Mouse (Mus musculus): ENCODE measurements at regions not wholly inside any gene's neighbourhood (a gene's known extent, or its start where the extent isn't known, plus 50 kb on each side); places are given as distances from the start of the nearest gene placed in this dataset.

- H3K4me2 ChIP-seq (replicated peaks; ENCODE audit: low read depth, low read length): no peak overlapping the region
- ATAC-seq (ENCODE audit: low FRiP score, low TSS enrichment): no peak
- no peak overlapping the region for H3K4me3 ChIP-seq (ENCODE audit: low read length)
- H3K27ac ChIP-seq (ENCODE audit: low read depth, low read length): no peak overlapping the region
- WGBS: 86% methylated on average over 3 of the region's 3 CpGs
- no peaks in the 10 kb centered on the region for H3K27me3 ChIP-seq (ENCODE audit: control insufficient read depth, insufficient read depth, low read length)
- no peak overlapping the region for H3K9ac ChIP-seq (ENCODE audit: low read depth, low read length)
- H3K4me1 ChIP-seq (ENCODE audit: control insufficient read depth, insufficient read depth, low read length): no peaks in the 10 kb centered on the region
- no peaks in the 10 kb centered on the region for H3K36me3 ChIP-seq (ENCODE audit: control insufficient read depth, insufficient read depth, low read length)
- H3K9me3 ChIP-seq (ENCODE audit: control insufficient read depth, low read length): no peaks in the 10 kb centered on the region
These were observed 329.9 kb upstream of the Actbl2 start for GRCm38 (mm10) chr13:110924897-110925296.

GRCm38 (mm10) chr13:110928143-110928542 is 326.7 kb upstream of the Actbl2 start:
- Histone ChIP-seq H3K9me3 (ENCODE audit: control insufficient read depth, low read length) (no peaks in the 10 kb centered on the region), H3K4me3 (ENCODE audit: low read length) (no peak overlapping the region), H3K4me1 (ENCODE audit: control insufficient read depth, insufficient read depth, low read length) (no peaks in the 10 kb centered on the region), H3K27ac (ENCODE audit: low read depth, low read length) (no peak overlapping the region), H3K27me3 (ENCODE audit: control insufficient read depth, insufficient read depth, low read length) (no peaks in the 10 kb centered on the region), H3K36me3 (ENCODE audit: control insufficient read depth, insufficient read depth, low read length) (no peaks in the 10 kb centered on the region), H3K4me2 (replicated peaks; ENCODE audit: low read depth, low read length) (no peak overlapping the region), H3K9ac (ENCODE audit: low read depth, low read length) (no peak overlapping the region)
- no peak for ATAC-seq (ENCODE audit: low FRiP score, low TSS enrichment)
- WGBS: 78% methylated on average over 3 of the region's 3 CpGs

GRCm38 (mm10) chr13:110928894-110929293 is 325.9 kb upstream of the Actbl2 start:
- H3K4me2 ChIP-seq (replicated peaks; ENCODE audit: low read depth, low read length): no peak overlapping the region
- H3K36me3 ChIP-seq (ENCODE audit: control insufficient read depth, insufficient read depth, low read length): no peaks in the 10 kb centered on the region
- H3K27ac ChIP-seq (ENCODE audit: low read depth, low read length): no peak overlapping the region
- no peaks in the 10 kb centered on the region for H3K27me3 ChIP-seq (ENCODE audit: control insufficient read depth, insufficient read depth, low read length)
- H3K9ac ChIP-seq (ENCODE audit: low read depth, low read length): no peak overlapping the region
- no peak for ATAC-seq (ENCODE audit: low FRiP score, low TSS enrichment)
- 79% methylated on average over 3 of the region's 3 CpGs for WGBS
- no peak overlapping the region for H3K4me3 ChIP-seq (ENCODE audit: low read length)
- H3K9me3 ChIP-seq (ENCODE audit: control insufficient read depth, low read length): no peaks in the 10 kb centered on the region
- H3K4me1 ChIP-seq (ENCODE audit: control insufficient read depth, insufficient read depth, low read length): no peaks in the 10 kb centered on the region

- no peak overlapping the region for H3K4me2 ChIP-seq (replicated peaks; ENCODE audit: low read depth, low read length)
- H3K27ac ChIP-seq (ENCODE audit: low read depth, low read length): no peak overlapping the region
- no peaks in the 10 kb centered on the region for H3K4me1 ChIP-seq (ENCODE audit: control insufficient read depth, insufficient read depth, low read length)
- H3K27me3 ChIP-seq (ENCODE audit: control insufficient read depth, insufficient read depth, low read length): no peaks in the 10 kb centered on the region
- 84% methylated on average over 1 of the region's 1 CpGs for WGBS
- H3K36me3 ChIP-seq (ENCODE audit: control insufficient read depth, insufficient read depth, low read length): no peaks in the 10 kb centered on the region
- no peaks in the 10 kb centered on the region for H3K9me3 ChIP-seq (ENCODE audit: control insufficient read depth, low read length)
- no peak overlapping the region for H3K9ac ChIP-seq (ENCODE audit: low read depth, low read length)
- no peak for ATAC-seq (ENCODE audit: low FRiP score, low TSS enrichment)
- no peak overlapping the region for H3K4me3 ChIP-seq (ENCODE audit: low read length)
These were observed 325.2 kb upstream of the Actbl2 start for GRCm38 (mm10) chr13:110929579-110929978.

- Histone ChIP-seq H3K4me2 (replicated peaks; ENCODE audit: low read depth, low read length) (no peak overlapping the region), H3K9me3 (ENCODE audit: control insufficient read depth, low read length) (no peaks in the 10 kb centered on the region), H3K27me3 (ENCODE audit: control insufficient read depth, insufficient read depth, low read length) (no peaks in the 10 kb centered on the region), H3K4me3 (ENCODE audit: low read length) (no peak overlapping the region), H3K27ac (ENCODE audit: low read depth, low read length) (no peak overlapping the region), H3K4me1 (ENCODE audit: control insufficient read depth, insufficient read depth, low read length) (0 out of 2 replicates have a peak, but pooled peaks cover 3% of the 10 kb centered on the region), H3K36me3 (ENCODE audit: control insufficient read depth, insufficient read depth, low read length) (no peaks in the 10 kb centered on the region), H3K9ac (ENCODE audit: low read depth, low read length) (no peak overlapping the region)
- ATAC-seq (ENCODE audit: low FRiP score, low TSS enrichment): no peak
- WGBS: 53% methylated on average over 1 of the region's 1 CpGs
These were observed 313.2 kb upstream of the Actbl2 start for GRCm38 (mm10) chr13:110941587-110941986.

- H3K27me3 ChIP-seq (ENCODE audit: control insufficient read depth, insufficient read depth, low read length): no peaks in the 10 kb centered on the region
- no peak overlapping the region for H3K4me2 ChIP-seq (replicated peaks; ENCODE audit: low read depth, low read length)
- ATAC-seq (ENCODE audit: low FRiP score, low TSS enrichment): no peak
- no peaks in the 10 kb centered on the region for H3K9me3 ChIP-seq (ENCODE audit: control insufficient read depth, low read length)
- WGBS: 59% methylated on average over 4 of the region's 4 CpGs
- H3K36me3 ChIP-seq (ENCODE audit: control insufficient read depth, insufficient read depth, low read length): no peaks in the 10 kb centered on the region
- H3K4me3 ChIP-seq (ENCODE audit: low read length): no peak overlapping the region
- H3K4me1 ChIP-seq (ENCODE audit: control insufficient read depth, insufficient read depth, low read length): 0 out of 2 replicates have a peak, but pooled peaks cover 3% of the 10 kb centered on the region
- no peak overlapping the region for H3K27ac ChIP-seq (ENCODE audit: low read depth, low read length)
- no peak overlapping the region for H3K9ac ChIP-seq (ENCODE audit: low read depth, low read length)
These were observed 311.7 kb upstream of the Actbl2 start for GRCm38 (mm10) chr13:110942986-110943644.

- H3K4me3 ChIP-seq (ENCODE audit: low read length): no peak overlapping the region
- no peak overlapping the region for H3K9ac ChIP-seq (ENCODE audit: low read depth, low read length)
- 0 out of 2 replicates have a peak, but pooled peaks cover 3% of the 10 kb centered on the region for H3K4me1 ChIP-seq (ENCODE audit: control insufficient read depth, insufficient read depth, low read length)
- H3K27ac ChIP-seq (ENCODE audit: low read depth, low read length): no peak overlapping the region
- WGBS: 37% methylated on average over 4 of the region's 4 CpGs
- ATAC-seq (ENCODE audit: low FRiP score, low TSS enrichment): no peak
- no peaks in the 10 kb centered on the region for H3K36me3 ChIP-seq (ENCODE audit: control insufficient read depth, insufficient read depth, low read length)
- no peaks in the 10 kb centered on the region for H3K9me3 ChIP-seq (ENCODE audit: control insufficient read depth, low read length)
- H3K27me3 ChIP-seq (ENCODE audit: control insufficient read depth, insufficient read depth, low read length): no peaks in the 10 kb centered on the region
- no peak overlapping the region for H3K4me2 ChIP-seq (replicated peaks; ENCODE audit: low read depth, low read length)
These were observed 310.8 kb upstream of the Actbl2 start for GRCm38 (mm10) chr13:110944061-110944460.

GRCm38 (mm10) chr13:110944683-110945082 is 310.1 kb upstream of the Actbl2 start:
- no peaks in the 10 kb centered on the region for H3K9me3 ChIP-seq (ENCODE audit: control insufficient read depth, low read length)
- no peak overlapping the region for H3K4me2 ChIP-seq (replicated peaks; ENCODE audit: low read depth, low read length)
- no peak overlapping the region for H3K27ac ChIP-seq (ENCODE audit: low read depth, low read length)
- no peaks in the 10 kb centered on the region for H3K36me3 ChIP-seq (ENCODE audit: control insufficient read depth, insufficient read depth, low read length)
- H3K4me3 ChIP-seq (ENCODE audit: low read length): no peak overlapping the region
- H3K4me1 ChIP-seq (ENCODE audit: control insufficient read depth, insufficient read depth, low read length): 0 out of 2 replicates have a peak, but pooled peaks cover 3% of the 10 kb centered on the region
- no peaks in the 10 kb centered on the region for H3K27me3 ChIP-seq (ENCODE audit: control insufficient read depth, insufficient read depth, low read length)
- H3K9ac ChIP-seq (ENCODE audit: low read depth, low read length): no peak overlapping the region
- ATAC-seq (ENCODE audit: low FRiP score, low TSS enrichment): no peak
- 75% methylated on average over 5 of the region's 5 CpGs for WGBS

GRCm38 (mm10) chr13:110960212-110960611 is 294.6 kb upstream of the Actbl2 start:
- H3K27ac ChIP-seq (ENCODE audit: low read depth, low read length): no peak overlapping the region
- no peaks in the 10 kb centered on the region for H3K4me1 ChIP-seq (ENCODE audit: control insufficient read depth, insufficient read depth, low read length)
- H3K4me3 ChIP-seq (ENCODE audit: low read length): no peak overlapping the region
- H3K9me3 ChIP-seq (ENCODE audit: control insufficient read depth, low read length): no peaks in the 10 kb centered on the region
- no peak for ATAC-seq (ENCODE audit: low FRiP score, low TSS enrichment)
- H3K27me3 ChIP-seq (ENCODE audit: control insufficient read depth, insufficient read depth, low read length): no peaks in the 10 kb centered on the region
- no peak overlapping the region for H3K4me2 ChIP-seq (replicated peaks; ENCODE audit: low read depth, low read length)
- no peaks in the 10 kb centered on the region for H3K36me3 ChIP-seq (ENCODE audit: control insufficient read depth, insufficient read depth, low read length)
- H3K9ac ChIP-seq (ENCODE audit: low read depth, low read length): no peak overlapping the region
- WGBS: 49% methylated on average over 5 of the region's 5 CpGs

Data from kidney, embryonic 14.5 days (tissue).